Mouse (Mus musculus): ENCODE measurements around the gene Ecel1. TPM values are rescaled to one million over a fixed set of nuclear protein-coding genes. Genes with fewer than 3 reads are reported as not detected.

Gene Ecel1
- total and polyA plus RNA-seq, 2 experiments from 2014 or later: 28.5 to 36.1 TPM

GRCm38 (mm10) chr1:87172316-87172715, 16.0 kb upstream of the Ecel1 start:
- ATAC-seq: no peak

GRCm38 (mm10) chr1:87171312-87171711, 15.0 kb upstream of the Ecel1 start:
- Histone ChIP-seq H3K9me3 (ENCODE audit: low read length) (no peaks in the 10 kb centered on the region), H3K9ac (no peak overlapping the region), H3K4me3 (ENCODE audit: low read depth, low read length) (no peak overlapping the region), H3K4me1 (ENCODE audit: insufficient read depth) (peaks cover 6% of the 10 kb centered on the region; the same call in 1 of the 2 replicates), H3K27ac (ENCODE audit: low read depth, low read length) (no peak overlapping the region), H3K4me2 (ENCODE audit: low read depth) (no peak overlapping the region), H3K27me3 (ENCODE audit: insufficient read depth, low read length) (no peaks in the 10 kb centered on the region), H3K36me3 (ENCODE audit: insufficient read depth) (no peaks in the 10 kb centered on the region)
- ATAC-seq (0 out of 2 replicates have a peak, but pooled peaks have one; percentile 25), DNase-seq (peak; percentile 50)
- 77% methylated on average over 1 of the region's 1 CpGs for WGBS
- no peak for TF ChIP-seq CTCF (IDR thresholded peaks at IDR 0.05; ENCODE audit: low read depth)

More at GRCm38 (mm10) chr1:87172316-87172715, 16.0 kb upstream of the Ecel1 start:
- Histone ChIP-seq H3K36me3 (ENCODE audit: insufficient read depth) (no peaks in the 10 kb centered on the region), H3K9me3 (ENCODE audit: low read length) (no peaks in the 10 kb centered on the region), H3K4me3 (ENCODE audit: low read depth, low read length) (no peak overlapping the region), H3K27ac (ENCODE audit: low read depth, low read length) (no peak overlapping the region), H3K4me1 (ENCODE audit: insufficient read depth) (peaks cover 6% of the 10 kb centered on the region; the same call in 1 of the 2 replicates), H3K9ac (no peak overlapping the region), H3K27me3 (ENCODE audit: insufficient read depth, low read length) (no peaks in the 10 kb centered on the region), H3K4me2 (ENCODE audit: low read depth) (no peak overlapping the region)
- WGBS: 58% methylated on average over 9 of the region's 9 CpGs
- DNase-seq: no peak
- no peak for TF ChIP-seq CTCF (IDR thresholded peaks at IDR 0.05; ENCODE audit: low read depth)

DNA sequence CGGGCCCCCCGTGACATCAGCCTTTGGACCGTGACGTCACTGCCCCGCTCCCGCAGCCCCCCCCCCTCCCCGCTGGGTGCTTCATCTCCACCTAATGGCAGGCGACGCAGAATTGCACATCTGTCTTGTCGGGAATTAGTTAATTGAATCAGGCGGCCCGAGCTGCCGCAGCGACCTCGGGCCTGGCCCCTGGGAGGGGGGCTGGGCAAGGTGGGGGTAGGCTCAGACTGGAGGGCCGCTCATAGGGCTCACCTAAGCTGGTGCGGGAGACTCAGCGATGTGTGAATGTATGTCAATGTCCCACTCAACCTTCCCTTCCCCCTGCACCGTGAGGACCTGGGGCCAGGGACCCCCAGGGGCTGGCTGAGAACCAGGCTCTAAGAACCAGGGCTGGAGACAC, 14.1 kb upstream of the Ecel1 start:
- DNase-seq (no peak), ATAC-seq (peak; percentile 0; the same call in 1 of the 2 replicates)
- Histone ChIP-seq H3K4me1 (ENCODE audit: insufficient read depth) (no peaks in the 10 kb centered on the region; the same call in 1 of the 2 replicates), H3K27me3 (ENCODE audit: insufficient read depth, low read length) (no peaks in the 10 kb centered on the region), H3K27ac (ENCODE audit: low read depth, low read length) (no peak overlapping the region), H3K36me3 (ENCODE audit: insufficient read depth) (no peaks in the 10 kb centered on the region), H3K9me3 (ENCODE audit: low read length) (no peaks in the 10 kb centered on the region), H3K9ac (no peak overlapping the region), H3K4me3 (ENCODE audit: low read depth, low read length) (no peak overlapping the region), H3K4me2 (ENCODE audit: low read depth) (0 out of 2 replicates have a peak overlapping the region, but pooled peaks have one; percentile 27)
- TF ChIP-seq CTCF (IDR thresholded peaks at IDR 0.05; ENCODE audit: low read depth): no peak
- WGBS: 10% methylated on average over 19 of the region's 19 CpGs

DNA sequence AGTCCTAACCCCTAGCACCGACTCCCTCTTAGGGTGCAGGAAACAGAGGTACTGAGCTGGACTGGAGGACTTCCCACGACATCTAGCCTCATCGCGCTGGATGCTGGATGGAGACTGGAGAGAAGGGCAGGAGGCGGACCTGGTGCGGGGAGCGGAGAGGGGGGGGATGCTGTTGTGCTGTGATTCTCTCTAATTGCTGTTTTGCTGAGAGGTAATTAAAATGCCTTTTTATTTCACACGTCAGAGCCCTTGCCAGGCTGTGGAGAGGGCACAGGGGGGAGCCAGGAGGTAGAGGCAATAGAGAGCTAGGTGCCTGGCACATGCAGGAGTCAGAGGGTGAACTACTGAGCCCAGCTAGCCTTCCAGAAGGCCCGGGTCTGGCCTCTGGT, 8.5 kb upstream of the Ecel1 start:
- Histone ChIP-seq H3K4me2 (ENCODE audit: low read depth) (no peak overlapping the region), H3K9me3 (ENCODE audit: low read length) (no peaks in the 10 kb centered on the region), H3K36me3 (ENCODE audit: insufficient read depth) (no peaks in the 10 kb centered on the region), H3K4me1 (ENCODE audit: insufficient read depth) (peaks cover 3% of the 10 kb centered on the region; the same call in 1 of the 2 replicates), H3K27ac (ENCODE audit: low read depth, low read length) (no peak overlapping the region), H3K27me3 (ENCODE audit: insufficient read depth, low read length) (no peaks in the 10 kb centered on the region), H3K4me3 (ENCODE audit: low read depth, low read length) (no peak overlapping the region), H3K9ac (no peak overlapping the region)
- TF ChIP-seq CTCF (IDR thresholded peaks at IDR 0.05; ENCODE audit: low read depth): no peak
- DNase-seq (no peak), ATAC-seq (peak; percentile 14; the same call in 1 of the 2 replicates)
- WGBS: 26% methylated on average over 9 of the region's 9 CpGs

DNA sequence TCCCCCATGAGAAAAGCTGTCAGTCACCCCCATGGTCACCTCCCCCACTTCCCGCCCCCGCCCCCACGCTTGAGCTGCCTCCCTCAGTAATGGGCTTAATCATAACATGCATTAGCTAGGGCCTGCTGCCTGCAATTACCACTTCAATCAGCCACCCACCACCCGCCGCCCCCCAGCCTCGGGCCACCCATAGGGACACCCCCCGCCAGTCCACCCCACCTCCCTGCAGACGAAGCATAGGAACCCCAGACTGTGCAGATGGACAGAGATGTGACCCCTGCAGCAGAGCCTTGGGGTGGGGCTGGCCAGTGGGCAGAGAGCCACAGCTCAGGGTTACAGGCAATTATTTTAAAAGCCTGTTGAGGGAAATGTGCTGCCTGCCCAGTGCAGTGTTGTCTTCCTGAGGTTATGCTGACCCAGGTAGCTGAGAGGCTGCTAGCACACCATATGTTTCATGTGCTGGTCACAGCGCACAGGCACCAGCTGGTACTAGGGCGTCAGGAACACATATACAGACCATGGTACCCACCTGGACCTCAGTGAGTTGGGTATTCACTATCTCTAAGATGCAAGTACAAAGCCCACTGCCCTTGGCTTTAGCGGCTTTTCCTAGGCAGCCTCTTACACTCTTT, 8.0 kb upstream of the Ecel1 start:
- WGBS: 27% methylated on average over 11 of the region's 11 CpGs
- H3K4me2 ChIP-seq (ENCODE audit: low read depth): no peak overlapping the region
- ATAC-seq (peak; percentile 32), DNase-seq (no peak)
- no peak for TF ChIP-seq CTCF (IDR thresholded peaks at IDR 0.05; ENCODE audit: low read depth)
- no peak overlapping the region for H3K27ac ChIP-seq (ENCODE audit: low read depth, low read length)
- peaks cover 3% of the 10 kb centered on the region; the same call in 1 of the 2 replicates for H3K4me1 ChIP-seq (ENCODE audit: insufficient read depth)
- H3K4me3 ChIP-seq (ENCODE audit: low read depth, low read length): no peak overlapping the region
- no peaks in the 10 kb centered on the region for H3K9me3 ChIP-seq (ENCODE audit: low read length)
- no peaks in the 10 kb centered on the region for H3K36me3 ChIP-seq (ENCODE audit: insufficient read depth)
- no peak overlapping the region for H3K9ac ChIP-seq
- H3K27me3 ChIP-seq (ENCODE audit: insufficient read depth, low read length): no peaks in the 10 kb centered on the region

- no peaks in the 10 kb centered on the region for H3K9me3 ChIP-seq (ENCODE audit: low read length)
- no peak for TF ChIP-seq CTCF (IDR thresholded peaks at IDR 0.05; ENCODE audit: low read depth)
- WGBS: 86% methylated on average over 3 of the region's 3 CpGs
- no peak overlapping the region for H3K27ac ChIP-seq (ENCODE audit: low read depth, low read length)
- H3K4me1 ChIP-seq (ENCODE audit: insufficient read depth): no peaks in the 10 kb centered on the region
- H3K27me3 ChIP-seq (ENCODE audit: insufficient read depth, low read length): peaks cover 31% of the 10 kb centered on the region
- no peaks in the 10 kb centered on the region for H3K36me3 ChIP-seq (ENCODE audit: insufficient read depth)
- no peak overlapping the region for H3K9ac ChIP-seq
- ATAC-seq: no peak
- DNase-seq: no peak
- H3K4me2 ChIP-seq (ENCODE audit: low read depth): no peak overlapping the region
- no peak overlapping the region for H3K4me3 ChIP-seq (ENCODE audit: low read depth, low read length)
Observed at GRCm38 (mm10) chr1:87159396-87159795, 3.1 kb upstream of the Ecel1 start.

DNA sequence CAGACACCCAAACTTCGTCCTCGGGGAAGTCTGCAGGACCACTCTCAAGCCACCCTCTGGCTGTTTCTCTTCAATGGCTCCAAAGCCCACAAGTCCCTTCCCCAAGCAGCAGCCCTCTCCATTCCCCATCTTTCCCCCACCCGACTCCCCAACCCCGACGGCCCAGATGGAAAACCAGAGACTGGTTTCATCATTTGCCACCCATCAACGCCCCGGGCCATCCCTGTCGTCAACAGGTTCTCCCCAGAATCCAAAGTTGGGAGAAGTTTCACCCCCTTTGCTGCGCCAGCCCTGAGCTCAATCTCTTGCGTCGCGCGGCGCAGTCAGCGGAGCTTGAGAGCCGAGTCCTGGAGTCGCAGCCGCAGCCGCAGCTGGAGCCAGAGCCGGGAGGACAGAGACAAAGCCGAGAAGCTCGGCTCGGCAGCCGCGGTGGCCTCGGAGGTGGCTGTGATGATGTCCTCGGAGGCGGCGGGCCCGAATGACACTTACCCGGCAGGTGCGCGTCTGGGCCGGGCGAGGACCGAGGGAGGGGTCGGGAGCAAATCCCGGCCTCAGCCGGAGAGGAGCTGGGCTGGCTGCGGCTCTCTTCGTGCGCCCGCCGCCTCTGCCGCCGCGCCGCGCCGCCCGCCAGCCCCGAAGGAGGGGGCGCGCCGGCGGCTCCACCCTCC, 656 bp downstream of the Ecel1 start:
- peak overlapping the region; percentile 43; the same call in 1 of the 2 replicates for H3K9ac ChIP-seq
- peak overlapping the region; percentile 42 for H3K4me3 ChIP-seq (ENCODE audit: low read depth, low read length)
- peak; percentile 55 for DNase-seq
- peak; percentile 50 for ATAC-seq
- H3K27me3 ChIP-seq (ENCODE audit: insufficient read depth, low read length): peaks cover 66% of the 10 kb centered on the region
- H3K36me3 ChIP-seq (ENCODE audit: insufficient read depth): no peaks in the 10 kb centered on the region
- H3K4me2 ChIP-seq (ENCODE audit: low read depth): peak overlapping the region; percentile 79
- no peak overlapping the region for H3K27ac ChIP-seq (ENCODE audit: low read depth, low read length)
- H3K4me1 ChIP-seq (ENCODE audit: insufficient read depth): no peaks in the 10 kb centered on the region
- 5% methylated on average over 41 of the region's 56 CpGs for WGBS
- H3K9me3 ChIP-seq (ENCODE audit: low read length): no peaks in the 10 kb centered on the region
- no peak for TF ChIP-seq CTCF (IDR thresholded peaks at IDR 0.05; ENCODE audit: low read depth)
